Mouse (Mus musculus) embryonic facial prominence, embryonic 12.5 days (tissue): ENCODE measurements around the gene Ppp2ca. TPM values are rescaled to one million over a fixed set of nuclear protein-coding genes. Genes with fewer than 3 reads are reported as not detected.

Experiments used
- ATAC-seq: fragments of 200-750 bp; cut with Nextera tagmentation; 2 replicates; pipeline ENCODE4 v1.8.0; 2017; ENCODE audit not compliant: insufficient number of reproducible peaks, insufficient read depth, low FRiP score, low TSS enrichment
- H3K27ac ChIP-seq: fragments of 300-500 bp; sonication (generic); 2 replicates; pipeline ENCODE4 v1.5.1; 2016; ENCODE audit warnings: mild to moderate bottlenecking
- H3K27me3 ChIP-seq: fragments of 300-500 bp; sonication (generic); 2 replicates; pipeline ENCODE4 v1.6.1; 2016; ENCODE audit warnings: mild to moderate bottlenecking, moderate library complexity
- H3K36me3 ChIP-seq: fragments of 300-500 bp; sonication (generic); 2 replicates; pipeline ENCODE4 v1.6.1; 2016; ENCODE audit warnings: mild to moderate bottlenecking
- H3K4me1 ChIP-seq: fragments of 300-500 bp; sonication (generic); 2 replicates; pipeline ENCODE4 v1.6.1; 2016
- H3K4me2 ChIP-seq: fragments of 300-500 bp; sonication (generic); replicated peaks from 2 replicates; pipeline ENCODE4 v1.6.1; 2016; ENCODE audit warnings: mild to moderate bottlenecking, moderate library complexity
- H3K4me3 ChIP-seq: fragments of 300-500 bp; sonication (generic); 2 replicates; pipeline ENCODE4 v1.5.1; 2016; ENCODE audit warnings: mild to moderate bottlenecking
- H3K9ac ChIP-seq: fragments of 300-500 bp; sonication (generic); 2 replicates; pipeline ENCODE4 v1.6.1; 2016; ENCODE audit warnings: mild to moderate bottlenecking, moderate library complexity
- H3K9me3 ChIP-seq: fragments of 300-500 bp; sonication (generic); 2 replicates; pipeline ENCODE4 v1.6.1; 2016; ENCODE audit warnings: mild to moderate bottlenecking, moderate library complexity
- whole genome bisulfite sequencing: fragments of 180-500 bp; shearing (Covaris S2); methylation state at CpG from one replicate; pipeline ENCODE4 v1.1.7; 2016; 5-methylcytosine and 5-hydroxymethylcytosine counted together
- polyA plus RNA-seq: library from polyadenylated mRNA; unstranded; fragments of >200 nt; fragmentation: Nextera tagmentation; extraction: Ambion mirVana; gene quantifications from 2 replicates; pipeline ENCODE4 v1.2.1, GENCODE M21; 2016

The Ppp2ca gene
- polyA plus RNA-seq = 106 and 108 TPM in 2 replicates

GRCm38 (mm10) chr11:52098398-52098946 is at the start of gene Ppp2ca:
Gene Ppp2ca (plus strand): TSS chr11:52098681.
- Histone ChIP-seq H3K27me3 (no peaks in the 10 kb centered on the region), H3K4me1 (peaks cover 17% of the 10 kb centered on the region), H3K27ac (peak within 1 kb of the TSS; percentile 100), H3K36me3 (no peaks in the 10 kb centered on the region), H3K4me3 (peak within 1 kb of the TSS; percentile 98), H3K9ac (peak within 1 kb of the TSS; percentile 99), H3K4me2 (peak within 1 kb of the TSS; percentile 83), H3K9me3 (no peaks in the 10 kb centered on the region)
- peak; percentile 98 for ATAC-seq
- WGBS = 1% methylated on average over 53 of the region's 53 CpGs

DNA sequence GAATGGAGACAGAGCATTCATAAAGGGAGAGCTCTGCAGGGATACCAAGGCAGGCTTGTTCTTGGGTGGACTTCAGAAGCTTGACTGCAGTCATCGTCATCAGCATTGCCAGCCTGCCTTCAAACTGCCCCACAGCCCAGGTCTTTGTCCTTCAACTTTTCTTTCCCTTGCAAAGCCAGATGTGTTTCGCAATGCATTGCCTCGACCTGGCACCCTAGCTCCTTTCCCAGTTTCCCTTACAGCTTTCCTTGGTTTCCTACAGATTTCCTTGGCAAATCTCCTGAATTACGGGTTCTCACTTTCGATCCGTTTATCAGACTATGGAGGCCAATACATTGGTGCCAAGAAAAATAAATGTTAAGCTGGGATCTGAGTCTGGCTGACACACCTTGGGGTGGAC is 45.1 kb upstream of the Ppp2ca start:
- ATAC-seq = no peak
- Histone ChIP-seq H3K27ac (no peak overlapping the region), H3K27me3 (no peaks in the 10 kb centered on the region), H3K9ac (no peak overlapping the region), H3K4me2 (no peak overlapping the region), H3K36me3 (no peaks in the 10 kb centered on the region), H3K4me1 (no peaks in the 10 kb centered on the region), H3K9me3 (no peaks in the 10 kb centered on the region), H3K4me3 (no peak overlapping the region)
- WGBS = 90% methylated on average over 6 of the region's 6 CpGs

- Histone ChIP-seq H3K4me2 (no peak overlapping the region), H3K27ac (no peak overlapping the region), H3K4me3 (no peak overlapping the region), H3K36me3 (no peaks in the 10 kb centered on the region), H3K27me3 (no peaks in the 10 kb centered on the region), H3K9ac (no peak overlapping the region), H3K4me1 (no peaks in the 10 kb centered on the region), H3K9me3 (no peaks in the 10 kb centered on the region)
- no peak for ATAC-seq
- WGBS = 69% methylated on average over 3 of the region's 3 CpGs
Observed at GRCm38 (mm10) chr11:52054728-52055127, 43.8 kb upstream of the Ppp2ca start.

DNA sequence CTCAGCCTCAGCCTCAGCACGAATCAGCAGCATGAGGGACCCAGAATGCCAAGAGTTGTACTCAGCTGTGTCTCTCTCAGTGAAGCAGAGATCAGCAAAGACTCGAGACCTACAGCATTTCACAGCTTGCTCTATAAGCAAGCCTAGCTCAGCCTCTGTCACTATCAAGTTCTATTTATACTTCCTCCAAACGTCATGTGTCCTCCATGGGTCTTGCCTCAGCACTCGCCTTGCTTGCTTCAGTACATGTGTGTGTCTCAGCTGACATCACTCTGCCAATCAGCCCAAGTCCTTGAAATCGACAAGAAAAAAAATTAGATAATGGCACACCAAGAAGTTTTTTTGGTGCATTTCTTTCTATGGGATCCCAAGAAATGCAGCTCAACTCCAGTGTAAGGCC is 42.3 kb upstream of the Ppp2ca start:
- Histone ChIP-seq H3K4me3 (no peak overlapping the region), H3K27ac (no peak overlapping the region), H3K9me3 (no peaks in the 10 kb centered on the region), H3K36me3 (no peaks in the 10 kb centered on the region), H3K4me2 (no peak overlapping the region), H3K27me3 (no peaks in the 10 kb centered on the region), H3K4me1 (no peaks in the 10 kb centered on the region), H3K9ac (no peak overlapping the region)
- ATAC-seq = no peak
- WGBS = 87% methylated on average over 5 of the region's 5 CpGs

- H3K9ac ChIP-seq = no peak overlapping the region
- no peaks in the 10 kb centered on the region for H3K4me1 ChIP-seq
- no peak overlapping the region for H3K27ac ChIP-seq
- H3K27me3 ChIP-seq = no peaks in the 10 kb centered on the region
- no peaks in the 10 kb centered on the region for H3K36me3 ChIP-seq
- no peak overlapping the region for H3K4me2 ChIP-seq
- 57% methylated on average over 5 of the region's 5 CpGs for WGBS
- H3K4me3 ChIP-seq = no peak overlapping the region
- ATAC-seq = no peak
- H3K9me3 ChIP-seq = no peaks in the 10 kb centered on the region
Observed at GRCm38 (mm10) chr11:52059001-52059400, 39.5 kb upstream of the Ppp2ca start.

DNA sequence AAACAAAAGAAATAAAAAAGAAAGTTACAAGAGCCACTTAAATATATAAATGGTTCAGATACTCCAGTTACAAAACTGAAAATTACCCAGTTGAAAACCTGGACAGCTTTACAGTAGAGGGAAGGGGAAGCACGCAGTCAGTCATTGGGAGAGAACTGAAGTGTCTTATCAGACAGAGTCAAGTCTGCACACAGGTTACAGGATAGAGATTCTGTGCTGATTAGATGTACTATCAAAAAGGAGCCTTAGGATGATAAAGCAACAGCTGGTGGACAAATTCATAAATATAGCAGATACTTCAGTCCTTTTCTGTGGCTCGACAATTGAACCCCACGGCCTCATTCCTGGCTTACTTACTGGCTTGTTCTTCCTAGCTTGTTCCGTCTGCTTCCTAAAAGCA is 38.2 kb upstream of the Ppp2ca start:
- no peak overlapping the region for H3K4me2 ChIP-seq
- no peak overlapping the region for H3K27ac ChIP-seq
- H3K4me1 ChIP-seq = no peaks in the 10 kb centered on the region
- no peak for ATAC-seq
- no peak overlapping the region for H3K9ac ChIP-seq
- H3K9me3 ChIP-seq = no peaks in the 10 kb centered on the region
- 91% methylated on average over 4 of the region's 4 CpGs for WGBS
- H3K4me3 ChIP-seq = no peak overlapping the region
- H3K36me3 ChIP-seq = no peaks in the 10 kb centered on the region
- H3K27me3 ChIP-seq = no peaks in the 10 kb centered on the region

- Histone ChIP-seq H3K27ac (no peak overlapping the region), H3K4me1 (peaks cover 3% of the 10 kb centered on the region; the same call in 1 of the 2 replicates), H3K9me3 (no peaks in the 10 kb centered on the region), H3K9ac (no peak overlapping the region), H3K4me3 (no peak overlapping the region), H3K27me3 (no peaks in the 10 kb centered on the region), H3K4me2 (no peak overlapping the region), H3K36me3 (no peaks in the 10 kb centered on the region)
- no peak for ATAC-seq
- WGBS = 94% methylated on average over 5 of the region's 5 CpGs
Observed at GRCm38 (mm10) chr11:52062406-52062805, 36.1 kb upstream of the Ppp2ca start.

DNA sequence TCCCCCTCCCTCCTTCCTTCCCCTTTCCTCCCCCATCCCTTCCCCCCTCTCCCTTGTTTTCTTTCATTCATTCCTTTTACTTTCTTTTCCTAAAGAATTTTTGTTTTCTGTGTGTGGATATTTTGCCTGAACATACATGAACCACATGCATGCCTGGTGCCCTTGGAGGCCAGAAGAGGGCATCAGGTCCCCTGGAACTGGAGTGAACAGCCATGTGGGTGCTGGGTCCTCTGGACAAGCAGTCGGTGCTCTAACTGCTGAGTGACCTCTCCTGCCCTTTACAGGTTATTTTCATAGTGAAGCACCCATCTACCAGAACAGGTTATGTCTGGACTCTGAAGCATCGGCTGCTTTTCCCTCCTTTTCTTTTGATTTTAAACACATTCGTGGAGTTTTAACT is 34.1 kb upstream of the Ppp2ca start:
- H3K9me3 ChIP-seq = no peaks in the 10 kb centered on the region
- no peaks in the 10 kb centered on the region for H3K36me3 ChIP-seq
- H3K4me1 ChIP-seq = peaks cover 3% of the 10 kb centered on the region; the same call in 1 of the 2 replicates
- no peak for ATAC-seq
- H3K4me2 ChIP-seq = no peak overlapping the region
- H3K27ac ChIP-seq = no peak overlapping the region
- no peak overlapping the region for H3K9ac ChIP-seq
- no peaks in the 10 kb centered on the region for H3K27me3 ChIP-seq
- H3K4me3 ChIP-seq = no peak overlapping the region
- 42% methylated on average over 3 of the region's 3 CpGs for WGBS

GRCm38 (mm10) chr11:52065841-52066240 is 32.6 kb upstream of the Ppp2ca start:
- Histone ChIP-seq H3K4me2 (no peak overlapping the region), H3K36me3 (no peaks in the 10 kb centered on the region), H3K4me3 (no peak overlapping the region), H3K4me1 (peaks cover 3% of the 10 kb centered on the region; the same call in 1 of the 2 replicates), H3K9ac (no peak overlapping the region), H3K27me3 (no peaks in the 10 kb centered on the region), H3K9me3 (no peaks in the 10 kb centered on the region), H3K27ac (no peak overlapping the region)
- 9% methylated on average over 5 of the region's 5 CpGs for WGBS
- ATAC-seq = no peak

DNA sequence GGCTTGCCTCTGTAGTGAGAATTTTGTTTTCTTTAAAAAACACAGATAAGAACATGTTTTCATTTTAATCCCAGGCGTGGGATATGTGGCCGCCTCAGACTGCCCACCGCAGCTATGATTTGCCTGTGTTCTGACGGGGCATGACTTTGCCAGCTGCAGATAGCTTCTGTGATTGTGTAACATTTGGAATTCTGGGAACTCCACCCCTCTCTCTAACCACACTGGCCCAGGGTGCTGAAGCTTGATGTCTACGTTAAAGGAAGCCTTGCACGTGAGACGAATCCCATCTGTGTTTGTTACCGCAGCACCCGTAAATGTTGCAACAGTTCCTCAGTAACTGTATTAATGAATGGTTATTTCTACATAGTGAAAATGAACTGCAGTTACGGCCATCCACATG is 26.7 kb upstream of the Ppp2ca start:
- no peak overlapping the region for H3K4me3 ChIP-seq
- H3K9ac ChIP-seq = no peak overlapping the region
- WGBS = 82% methylated on average over 10 of the region's 10 CpGs
- no peaks in the 10 kb centered on the region for H3K9me3 ChIP-seq
- no peak for ATAC-seq
- H3K4me2 ChIP-seq = no peak overlapping the region
- no peaks in the 10 kb centered on the region for H3K4me1 ChIP-seq
- no peaks in the 10 kb centered on the region for H3K36me3 ChIP-seq
- no peaks in the 10 kb centered on the region for H3K27me3 ChIP-seq
- H3K27ac ChIP-seq = no peak overlapping the region

GRCm38 (mm10) chr11:52073528-52074170 is 24.8 kb upstream of the Ppp2ca start:
- ATAC-seq = no peak
- no peaks in the 10 kb centered on the region for H3K4me1 ChIP-seq
- no peaks in the 10 kb centered on the region for H3K27me3 ChIP-seq
- WGBS = 80% methylated on average over 8 of the region's 8 CpGs
- no peak overlapping the region for H3K9ac ChIP-seq
- H3K9me3 ChIP-seq = no peaks in the 10 kb centered on the region
- no peak overlapping the region for H3K27ac ChIP-seq
- H3K36me3 ChIP-seq = no peaks in the 10 kb centered on the region
- no peak overlapping the region for H3K4me3 ChIP-seq
- H3K4me2 ChIP-seq = no peak overlapping the region

DNA sequence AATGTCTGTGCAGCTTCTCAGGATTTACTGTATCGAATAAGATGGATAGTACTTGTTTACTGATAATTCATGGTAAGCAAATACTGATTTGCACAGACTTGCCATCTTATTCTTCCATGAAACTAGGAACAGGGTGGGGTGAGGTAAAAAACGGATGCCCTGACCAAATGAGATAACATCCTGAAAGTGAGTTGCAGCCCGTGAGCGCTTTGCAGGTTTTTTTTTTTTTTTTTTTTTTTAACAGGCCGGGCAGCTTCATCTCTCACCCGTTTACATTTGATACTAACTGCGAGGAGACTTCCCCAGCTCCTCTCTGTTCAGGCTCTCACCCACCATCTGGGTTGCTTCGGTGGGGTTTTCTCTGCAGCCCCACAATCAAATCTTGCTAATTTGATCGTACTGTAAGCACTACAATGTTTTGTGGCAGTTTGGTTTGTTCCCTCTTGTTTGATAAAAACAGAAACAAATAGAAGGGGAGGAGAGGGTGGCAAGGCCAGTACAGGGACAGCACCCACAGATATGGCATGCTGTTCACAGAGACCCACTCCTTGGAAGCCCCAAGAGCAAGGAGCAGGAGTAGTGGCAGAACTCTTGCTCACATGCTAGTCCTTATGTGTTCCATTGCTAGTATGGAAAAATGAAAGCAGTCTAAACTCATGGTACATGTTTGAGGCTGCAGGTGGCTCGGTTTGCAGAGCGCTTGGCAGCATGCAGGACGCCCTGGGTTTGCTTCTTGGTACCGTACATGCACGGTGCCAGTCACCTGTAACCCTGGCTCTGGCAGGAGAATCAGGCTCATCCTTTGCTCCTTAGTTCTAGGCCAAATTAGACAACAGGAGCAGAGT is 23.6 kb upstream of the Ppp2ca start:
- no peak for ATAC-seq
- no peaks in the 10 kb centered on the region for H3K4me1 ChIP-seq
- H3K9me3 ChIP-seq = no peaks in the 10 kb centered on the region
- no peak overlapping the region for H3K9ac ChIP-seq
- H3K4me2 ChIP-seq = no peak overlapping the region
- H3K27me3 ChIP-seq = no peaks in the 10 kb centered on the region
- no peaks in the 10 kb centered on the region for H3K36me3 ChIP-seq
- no peak overlapping the region for H3K27ac ChIP-seq
- 69% methylated on average over 14 of the region's 14 CpGs for WGBS
- no peak overlapping the region for H3K4me3 ChIP-seq
